Mouse (Mus musculus) MEL (cell line): ENCODE measurements around the gene Gtpbp10. TPM values are rescaled to one million over a fixed set of nuclear protein-coding genes. Genes with fewer than 3 reads are reported as not detected.

Source experiments
- DNase-seq: peaks from one replicate; pipeline ENCODE4 v3.0.0; 2011; ENCODE audit warnings: low read depth, low spot score
- H3K27ac ChIP-seq: 2 replicates; pipeline ENCODE4 v1.5.1; 2012; ENCODE audit warnings: low read depth, mild to moderate bottlenecking, control low read depth, low read length, moderate library complexity; ENCODE audit not compliant: control insufficient read depth
- H3K27me3 ChIP-seq, 2 experiments: fragments of 150-350 bp in 1 of 2; sonication (generic) in 1 of 2; 2 replicates each; pipeline ENCODE4 v1.6.1; 2012; ENCODE audit warnings: low read length in 2 of 2, mild to moderate bottlenecking in 2 of 2, improper control_type of control experiment in 1 of 2, moderate library complexity in 1 of 2; ENCODE audit not compliant: insufficient read depth in 2 of 2, control insufficient read depth in 1 of 2
- H3K36me3 ChIP-seq, 2 experiments: 2 replicates each; pipeline ENCODE4 v1.6.1; 2012 to 2014; ENCODE audit warnings: low read length in 2 of 2, improper control_type of control experiment in 1 of 2, inconsistent platforms in 1 of 2, mild to moderate bottlenecking in 1 of 2; ENCODE audit not compliant: insufficient read depth in 2 of 2, control insufficient read depth in 1 of 2
- H3K4me1 ChIP-seq, 2 experiments: fragments of 150-350 bp in 1 of 2; sonication (generic) in 1 of 2; 2 replicates each; pipeline ENCODE4 v1.6.1; 2012; ENCODE audit warnings: low read length in 2 of 2, improper control_type of control experiment in 1 of 2, mild to moderate bottlenecking in 1 of 2; ENCODE audit not compliant: insufficient read depth in 2 of 2, control insufficient read depth in 1 of 2
- H3K4me3 ChIP-seq, 2 experiments: fragments of 150-350 bp in 1 of 2; sonication (generic) in 1 of 2; 2 replicates each; pipeline ENCODE4 v1.5.1; 2012; ENCODE audit warnings: low read depth in 2 of 2, low read length in 2 of 2, mild to moderate bottlenecking in 2 of 2, moderate library complexity in 2 of 2, control low read depth in 1 of 2, improper control_type of control experiment in 1 of 2; ENCODE audit not compliant: control insufficient read depth in 1 of 2, insufficient read depth in 1 of 2
- H3K79me2 ChIP-seq: 2 replicates; pipeline ENCODE4 v1.6.1; 2012; ENCODE audit warnings: mild to moderate bottlenecking, low read length, moderate library complexity; ENCODE audit not compliant: control insufficient read depth, poor library complexity, insufficient read depth
- H3K9ac ChIP-seq: 2 replicates; pipeline ENCODE4 v1.6.1; 2012; ENCODE audit warnings: low read depth, mild to moderate bottlenecking, control low read depth, low read length, moderate library complexity; ENCODE audit not compliant: control insufficient read depth, poor library complexity, severe bottlenecking
- H3K9me3 ChIP-seq: fragments of 150-350 bp; sonication (generic); replicated peaks from 2 replicates; pipeline ENCODE4 v1.6.1; 2012; ENCODE audit warnings: mild to moderate bottlenecking, low read length, improper control_type of control experiment, moderate library complexity; ENCODE audit not compliant: insufficient read depth
- BHLHE40 ChIP-seq: IDR thresholded peaks from 2 replicates; pipeline ENCODE4 v1.6.1; 2012; ENCODE audit warnings: low read depth, mild to moderate bottlenecking, inconsistent platforms, low read length, improper control_type of control experiment, borderline replicate concordance
- CHD1 ChIP-seq: IDR thresholded peaks from 2 replicates; pipeline ENCODE4 v1.6.1; 2012; ENCODE audit warnings: low read depth, mild to moderate bottlenecking, inconsistent platforms, low read length, improper control_type of control experiment
- CHD2 ChIP-seq: IDR thresholded peaks from 2 replicates; pipeline ENCODE4 v1.6.1; 2011; ENCODE audit warnings: low read length, improper control_type of control experiment
- CTCF ChIP-seq, 3 experiments: IDR thresholded peaks in 2 of 3; conservative IDR thresholded peaks in 1 of 3; 2 replicates each; pipeline ENCODE4 v1.5.1; 2011 to 2012; ENCODE audit warnings: low read length in 3 of 3, low read depth in 2 of 3, mild to moderate bottlenecking in 2 of 3, improper control_type of control experiment in 1 of 3, inconsistent platforms in 1 of 3, mixed read lengths in 1 of 3, moderate library complexity in 1 of 3; ENCODE audit not compliant: control insufficient read depth in 1 of 3, insufficient read depth in 1 of 3, poor library complexity in 1 of 3, severe bottlenecking in 1 of 3
- EP300 ChIP-seq, 2 experiments: IDR thresholded peaks; 2 replicates each; pipeline ENCODE4 v1.6.1; 2011; ENCODE audit warnings: improper control_type of control experiment in 2 of 2, low read length in 2 of 2, low read depth in 1 of 2, mild to moderate bottlenecking in 1 of 2
- ETS1 ChIP-seq: IDR thresholded peaks from 2 replicates; pipeline ENCODE4 v1.6.1; 2012; ENCODE audit warnings: low read depth, mild to moderate bottlenecking, inconsistent platforms, low read length, improper control_type of control experiment, moderate library complexity
- GATA1 ChIP-seq: IDR thresholded peaks from 2 replicates; pipeline ENCODE4 v1.6.1; 2011; ENCODE audit warnings: low read depth, low read length, improper control_type of control experiment
- HCFC1 ChIP-seq: IDR thresholded peaks from 2 replicates; pipeline ENCODE4 v1.6.1; 2012; ENCODE audit warnings: low read depth, mild to moderate bottlenecking, inconsistent platforms, low read length, improper control_type of control experiment, moderate library complexity
- JUND ChIP-seq: IDR thresholded peaks from 2 replicates; pipeline ENCODE4 v1.6.1; 2011; ENCODE audit warnings: low read depth, mild to moderate bottlenecking, improper control_type of control experiment, low read length
- KAT2A ChIP-seq: conservative IDR thresholded peaks from 2 replicates; pipeline ENCODE4 v1.6.1; 2012; ENCODE audit warnings: low read depth, low read length, improper control_type of control experiment, inconsistent platforms
- MAFK ChIP-seq: IDR thresholded peaks from 2 replicates; pipeline ENCODE4 v1.6.1; 2011; ENCODE audit warnings: low read depth, mild to moderate bottlenecking, low read length, improper control_type of control experiment, borderline replicate concordance
- MAX ChIP-seq: IDR thresholded peaks from 2 replicates; pipeline ENCODE4 v1.6.1; 2011; ENCODE audit warnings: low read length, improper control_type of control experiment
- MAZ ChIP-seq: IDR thresholded peaks from 2 replicates; pipeline ENCODE4 v1.6.1; 2012; ENCODE audit warnings: low read depth, mild to moderate bottlenecking, inconsistent platforms, low read length, improper control_type of control experiment
- MEF2A ChIP-seq: IDR thresholded peaks from 2 replicates; pipeline ENCODE4 v1.6.1; 2014; ENCODE audit warnings: low read depth, mild to moderate bottlenecking, inconsistent platforms, low read length, improper control_type of control experiment; ENCODE audit not compliant: poor library complexity, insufficient replicate concordance, severe bottlenecking; ENCODE audit errors: extremely low read depth
- NELFE ChIP-seq: IDR thresholded peaks from 2 replicates; pipeline ENCODE4 v1.6.1; 2011; ENCODE audit warnings: low read depth, low read length, improper control_type of control experiment
- NRF1 ChIP-seq: IDR thresholded peaks from 2 replicates; pipeline ENCODE4 v1.6.1; 2014; ENCODE audit warnings: low read depth, mild to moderate bottlenecking, inconsistent platforms, low read length, improper control_type of control experiment, moderate library complexity; ENCODE audit not compliant: poor library complexity, insufficient read depth, severe bottlenecking
- RAD21 ChIP-seq: IDR thresholded peaks from 2 replicates; pipeline ENCODE4 v1.6.1; 2011; ENCODE audit warnings: mild to moderate bottlenecking, low read depth, low read length, improper control_type of control experiment
- RCOR1 ChIP-seq: IDR thresholded peaks from 2 replicates; pipeline ENCODE4 v1.6.1; 2012; ENCODE audit warnings: low read depth, mild to moderate bottlenecking, inconsistent platforms, low read length, improper control_type of control experiment
- SMC3 ChIP-seq: IDR thresholded peaks from 2 replicates; pipeline ENCODE4 v1.6.1; 2011; ENCODE audit warnings: low read depth, low read length, improper control_type of control experiment
- TAL1 ChIP-seq: IDR thresholded peaks from 2 replicates; pipeline ENCODE4 v1.6.1; 2012; ENCODE audit warnings: mild to moderate bottlenecking, inconsistent platforms, low read length, moderate library complexity, mixed read lengths
- TCF12 ChIP-seq: IDR thresholded peaks from 2 replicates; pipeline ENCODE4 v1.6.1; 2014; ENCODE audit warnings: low read depth, mild to moderate bottlenecking, inconsistent platforms, low read length, improper control_type of control experiment, moderate library complexity
- USF2 ChIP-seq, 2 experiments: IDR thresholded peaks; 2 replicates each; pipeline ENCODE4 v1.6.1; 2011 to 2012; ENCODE audit warnings: improper control_type of control experiment in 2 of 2, low read length in 2 of 2, borderline replicate concordance in 1 of 2, inconsistent platforms in 1 of 2, low read depth in 1 of 2, mild to moderate bottlenecking in 1 of 2; ENCODE audit not compliant: insufficient read depth in 1 of 2
- ZKSCAN1 ChIP-seq: IDR thresholded peaks from 2 replicates; pipeline ENCODE4 v1.6.1; 2012; ENCODE audit warnings: low read depth, mild to moderate bottlenecking, inconsistent platforms, low read length, improper control_type of control experiment, moderate library complexity
- ZMIZ1 ChIP-seq: IDR thresholded peaks from 2 replicates; pipeline ENCODE4 v1.6.1; 2012; ENCODE audit warnings: low read depth, mild to moderate bottlenecking, inconsistent platforms, low read length, improper control_type of control experiment, moderate library complexity
- ZNF384 ChIP-seq: IDR thresholded peaks from 2 replicates; pipeline ENCODE4 v1.6.1; 2012; ENCODE audit warnings: low read depth, mild to moderate bottlenecking, inconsistent platforms, low read length, improper control_type of control experiment
- polyA plus RNA-seq, 2 experiments: library from polyadenylated mRNA; stranded (reverse) in 1 of 2; unstranded in 1 of 2; fragments of >175 nt in 1 of 2; fragments of >200 nt in 1 of 2; gene quantifications; 2 replicates each; pipeline versions ENCODE4 v1.2.1 to v1.2.4; 2012; ENCODE audit warnings: low replicate concordance in 2 of 2, low read depth in 1 of 2; ENCODE audit not compliant: insufficient read length in 2 of 2, insufficient read depth in 1 of 2, missing spikeins in 1 of 2
- total RNA-seq: library from RNA; depleted of rRNA; stranded (reverse); fragments of 300-350 nt; gene quantifications from 2 replicates; pipeline ENCODE4 v1.2.3, GENCODE M21; 2012

Gtpbp10 gene
- total and polyA plus RNA-seq, 3 experiments = not detected

DNA sequence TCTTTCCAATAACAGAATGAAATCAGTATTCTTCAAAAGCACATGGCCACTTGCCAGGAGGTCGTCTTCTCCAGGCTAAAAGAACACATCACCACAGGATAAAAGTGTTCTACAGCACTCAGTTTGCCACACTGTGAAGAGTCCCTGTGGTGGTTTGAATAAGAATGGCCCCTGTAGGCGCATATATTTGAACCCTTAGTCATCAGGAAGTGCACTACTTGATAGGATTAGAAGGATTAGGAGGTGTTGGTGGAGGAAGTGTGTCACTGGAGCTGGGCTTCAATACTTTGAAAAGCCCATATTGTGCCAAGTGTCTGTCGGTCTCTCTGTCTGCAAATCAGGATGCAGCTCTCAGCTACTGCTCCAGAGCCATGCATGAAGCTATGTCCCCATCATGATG lies 19.0 kb downstream of the Gtpbp10 start:
- no peak for DNase-seq

DNA sequence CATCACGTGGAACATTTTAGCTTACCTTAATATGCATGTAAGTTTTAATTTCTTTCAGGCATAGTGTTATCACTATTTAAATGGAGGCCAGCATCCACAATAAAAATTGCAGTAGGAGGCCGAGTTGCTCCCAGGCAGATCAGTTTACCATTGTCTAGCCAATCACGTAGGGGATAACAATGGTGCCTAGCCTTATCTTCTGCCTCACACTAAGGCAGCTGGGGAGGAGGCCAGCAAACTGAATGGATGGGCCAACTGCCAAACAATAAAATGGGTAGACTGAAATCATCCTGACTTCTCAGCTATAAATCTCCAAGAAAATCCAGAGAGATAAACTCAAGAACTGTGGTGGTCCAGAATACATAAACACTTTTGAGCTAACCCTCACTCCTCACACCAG lies 19.6 kb downstream of the Gtpbp10 start:
- H3K9me3 ChIP-seq = no peaks in the 10 kb centered on the region
- H3K27ac ChIP-seq = no peak overlapping the region
- peak; percentile 72 for DNase-seq
- H3K4me1 ChIP-seq = no peaks in the 10 kb centered on the region
- H3K79me2 ChIP-seq = no peaks in the 10 kb centered on the region
- TF ChIP-seq USF2 (IDR thresholded peaks at IDR 0.05; ENCODE audit: borderline replicate concordance in 1 of 2, insufficient read depth in 1 of 2, low read depth in 1 of 2, low read length in 2 of 2) (no peak), NRF1 (no peak), MAZ (no peak), ETS1 (no peak), CHD2 (no peak), SMC3 (no peak), MAFK (no peak), CTCF (IDR thresholded peaks at IDR 0.05 in 2 of 3, conservative IDR thresholded peaks at IDR 0.05 in 1 of 3; ENCODE audit: control insufficient read depth in 1 of 3, insufficient read depth in 1 of 3, low read depth in 2 of 3, low read length in 3 of 3, poor library complexity in 1 of 3, severe bottlenecking in 1 of 3) (no peak), ZKSCAN1 (no peak), EP300 (IDR thresholded peaks at IDR 0.05; ENCODE audit: low read depth in 1 of 2, low read length in 2 of 2) (peak; percentile 10 to 54; a peak in 2 of 4 replicates), JUND (no peak), TAL1 (no peak), KAT2A (no peak), ZMIZ1 (no peak), RCOR1 (no peak), TCF12 (0 out of 2 replicates have a peak, but pooled peaks have one; percentile 20), GATA1 (peak; percentile 74), HCFC1 (no peak)
- peaks cover 0 to 2% of the 10 kb centered on the region in 2 experiments; a peak in 1 of 4 replicates for H3K36me3 ChIP-seq
- H3K9ac ChIP-seq = no peak overlapping the region
- H3K27me3 ChIP-seq = no peaks in the 10 kb centered on the region
- no peak overlapping the region for H3K4me3 ChIP-seq

More for the DNA sequence above, 19.0 kb downstream of the Gtpbp10 start:
- Histone ChIP-seq H3K4me3 (no peak overlapping the region), H3K27ac (no peak overlapping the region), H3K27me3 (no peaks in the 10 kb centered on the region), H3K36me3 (peaks cover 0 to 2% of the 10 kb centered on the region in 2 experiments; a peak in 1 of 4 replicates), H3K9me3 (no peaks in the 10 kb centered on the region), H3K9ac (no peak overlapping the region), H3K4me1 (no peaks in the 10 kb centered on the region), H3K79me2 (no peaks in the 10 kb centered on the region)
- no peak for TF ChIP-seq USF2 (IDR thresholded peaks at IDR 0.05; ENCODE audit: borderline replicate concordance in 1 of 2, insufficient read depth in 1 of 2, low read depth in 1 of 2, low read length in 2 of 2)
- no peak for TF ChIP-seq CHD1
- no peak for TF ChIP-seq BHLHE40
- TF ChIP-seq ZNF384 = no peak
- no peak for TF ChIP-seq RAD21
- TF ChIP-seq KAT2A = no peak
- no peak for TF ChIP-seq MAX
- TF ChIP-seq RCOR1 = no peak
- no peak for TF ChIP-seq ZKSCAN1
- no peak for TF ChIP-seq MEF2A
- TF ChIP-seq NELFE = no peak
- no peak for TF ChIP-seq MAFK
